Mouse (Mus musculus) frontal cortex, adult (tissue): Measurements from ENCODE around the gene Il1rapl2.

ENCODE experiments used
- ATAC-seq: cut with Nextera tagmentation; 2 replicates; pipeline ENCODE4 v1.9.2; 2017; ENCODE audit warnings: mild to moderate bottlenecking, moderate library complexity, mixed read lengths; ENCODE audit not compliant: low TSS enrichment

Gene Il1rapl2

GRCm38 (mm10) chrX:137570321-137571195, at the start of gene Il1rapl2:
Gene Il1rapl2 (plus strand): TSS chrX:137570608.
- peak; percentile 63 for ATAC-seq

- no peak for ATAC-seq
Measured at GRCm38 (mm10) chrX:137548348-137548747, 22.1 kb upstream of the Il1rapl2 start.

GRCm38 (mm10) chrX:137569472-137570188, 778 bp upstream of the Il1rapl2 start:
- peak; percentile 64 for ATAC-seq

- ATAC-seq, result no peak
Measured at GRCm38 (mm10) chrX:137582656-137583055, 12.2 kb downstream of the Il1rapl2 start.

- ATAC-seq, result no peak
Measured at GRCm38 (mm10) chrX:137620697-137621096, 50.3 kb downstream of the Il1rapl2 start.

GRCm38 (mm10) chrX:137667011-137667410, 96.6 kb downstream of the Il1rapl2 start:
- ATAC-seq, result peak; percentile 65; the same call in 1 of the 2 replicates

- ATAC-seq, result no peak
Measured at GRCm38 (mm10) chrX:137687974-137688373, 117.6 kb downstream of the Il1rapl2 start.

GRCm38 (mm10) chrX:137700006-137700405, 129.6 kb downstream of the Il1rapl2 start:
- no peak for ATAC-seq

- no peak for ATAC-seq
Measured at GRCm38 (mm10) chrX:137755537-137755936, 185.1 kb downstream of the Il1rapl2 start.

GRCm38 (mm10) chrX:137805484-137806200, 235.2 kb downstream of the Il1rapl2 start:
- ATAC-seq, result no peak

GRCm38 (mm10) chrX:137806231-137807114, 236.1 kb downstream of the Il1rapl2 start:
- ATAC-seq, result no peak

GRCm38 (mm10) chrX:137809526-137809925, 239.1 kb downstream of the Il1rapl2 start:
- no peak for ATAC-seq

- peak; percentile 89 for ATAC-seq
Measured at GRCm38 (mm10) chrX:137812151-137812550, 241.7 kb downstream of the Il1rapl2 start.

- ATAC-seq, result peak; percentile 77; the same call in 1 of the 2 replicates
Measured at GRCm38 (mm10) chrX:137848936-137849335, 278.5 kb downstream of the Il1rapl2 start.

- no peak for ATAC-seq
Measured at GRCm38 (mm10) chrX:137923490-137923889, 353.1 kb downstream of the Il1rapl2 start.

GRCm38 (mm10) chrX:137926835-137927234, 356.4 kb downstream of the Il1rapl2 start:
- peak; percentile 74 for ATAC-seq

GRCm38 (mm10) chrX:137947741-137948140, 377.3 kb downstream of the Il1rapl2 start:
- peak; percentile 90 for ATAC-seq

GRCm38 (mm10) chrX:137971306-137971705, 400.9 kb downstream of the Il1rapl2 start:
- ATAC-seq, result no peak

- ATAC-seq, result no peak
Measured at GRCm38 (mm10) chrX:138043113-138043512, 472.7 kb downstream of the Il1rapl2 start.

GRCm38 (mm10) chrX:138103954-138104353, 533.5 kb downstream of the Il1rapl2 start:
- ATAC-seq, result no peak

GRCm38 (mm10) chrX:138104668-138105067, 534.3 kb downstream of the Il1rapl2 start:
- ATAC-seq, result no peak
